Mouse (Mus musculus): ENCODE measurements around the gene Sgpp2. TPM values are rescaled to one million over a fixed set of nuclear protein-coding genes. Genes with fewer than 3 reads are reported as not detected.

The Sgpp2 gene
- total RNA-seq, 1 experiment from 2014 or later, result not detected

DNA sequence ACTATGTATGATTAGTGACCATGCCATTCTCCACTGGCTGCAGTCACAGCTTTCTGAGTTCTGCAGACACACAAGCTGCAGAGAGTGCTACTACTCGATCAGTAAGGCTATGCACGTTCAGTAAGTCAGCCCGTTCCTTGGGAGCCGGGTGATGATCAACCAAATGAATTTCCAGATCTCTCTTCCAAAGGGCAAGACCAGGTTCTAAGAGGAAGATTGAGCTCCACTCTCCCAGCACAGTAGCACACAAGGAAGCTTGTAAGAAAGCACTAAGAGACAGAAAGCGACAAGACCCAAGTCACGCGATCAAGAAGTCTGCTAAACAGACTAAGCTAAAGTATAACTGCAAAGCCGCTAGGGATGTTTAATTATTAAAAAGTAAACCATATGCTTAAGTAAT, 130.6 kb downstream of the Sgpp2 start:
- no peak for ATAC-seq (replicated peaks; ENCODE audit: low read depth, poor library complexity, severe bottlenecking)

DNA sequence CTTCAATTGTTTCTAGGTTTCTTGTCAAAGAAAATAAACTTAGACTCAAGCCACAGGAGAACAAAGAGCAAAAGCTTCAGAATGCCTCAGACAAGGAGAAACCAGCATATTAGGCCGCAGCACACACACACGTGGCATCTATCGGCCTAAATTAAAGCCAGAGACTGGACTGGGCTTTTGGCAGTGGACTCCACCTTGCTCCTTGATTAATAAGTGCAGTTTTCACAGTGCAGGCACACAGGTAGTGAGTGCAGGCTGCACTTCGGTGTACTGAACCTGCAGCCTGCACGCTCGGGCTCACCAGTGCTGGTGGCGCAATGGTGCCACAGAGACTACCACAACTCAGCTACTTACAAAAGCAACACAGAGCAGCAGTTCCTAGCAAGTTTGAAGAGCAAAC, 132.9 kb downstream of the Sgpp2 start:
- no peak for ATAC-seq (replicated peaks; ENCODE audit: low read depth, poor library complexity, severe bottlenecking)

DNA sequence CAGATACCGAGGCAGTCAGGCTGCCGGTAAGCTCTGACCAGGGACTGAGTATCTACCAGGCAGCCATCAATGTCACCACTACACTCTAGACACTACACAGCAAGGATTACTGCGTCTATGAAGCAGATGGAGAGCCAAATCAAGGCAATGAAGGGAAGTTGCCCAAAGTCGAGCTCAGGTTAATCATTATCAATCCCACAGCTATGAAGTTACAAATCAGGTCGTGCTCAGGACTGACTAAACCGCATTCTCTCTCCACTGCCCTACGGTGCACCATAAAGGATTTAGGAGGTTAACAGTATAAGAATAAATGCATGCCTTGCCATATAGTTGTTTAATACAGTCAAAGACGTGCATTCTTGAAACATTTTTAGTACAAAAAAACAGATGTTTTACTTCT, 136.1 kb downstream of the Sgpp2 start:
- ATAC-seq (replicated peaks; ENCODE audit: low read depth, poor library complexity, severe bottlenecking), result no peak

DNA sequence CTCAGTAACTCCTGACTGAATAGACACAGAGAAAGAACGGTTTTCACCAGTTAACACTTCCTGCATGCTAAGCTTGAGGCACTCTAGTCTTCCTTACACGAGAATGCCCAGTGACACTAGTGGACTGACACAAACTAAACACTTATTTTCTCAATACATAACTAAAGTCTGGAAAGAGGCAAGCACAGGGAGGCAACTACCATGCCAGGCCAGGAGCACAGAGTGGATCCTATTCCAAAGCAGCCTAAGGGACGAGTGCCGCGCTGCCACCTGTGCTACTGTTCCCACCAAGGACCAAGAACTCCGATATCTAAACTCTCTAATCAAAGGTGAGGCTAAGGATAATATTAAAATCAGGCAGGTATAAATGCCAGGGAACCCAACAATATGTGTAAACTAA, 136.6 kb downstream of the Sgpp2 start:
- ATAC-seq (replicated peaks; ENCODE audit: low read depth, poor library complexity, severe bottlenecking), result no peak

DNA sequence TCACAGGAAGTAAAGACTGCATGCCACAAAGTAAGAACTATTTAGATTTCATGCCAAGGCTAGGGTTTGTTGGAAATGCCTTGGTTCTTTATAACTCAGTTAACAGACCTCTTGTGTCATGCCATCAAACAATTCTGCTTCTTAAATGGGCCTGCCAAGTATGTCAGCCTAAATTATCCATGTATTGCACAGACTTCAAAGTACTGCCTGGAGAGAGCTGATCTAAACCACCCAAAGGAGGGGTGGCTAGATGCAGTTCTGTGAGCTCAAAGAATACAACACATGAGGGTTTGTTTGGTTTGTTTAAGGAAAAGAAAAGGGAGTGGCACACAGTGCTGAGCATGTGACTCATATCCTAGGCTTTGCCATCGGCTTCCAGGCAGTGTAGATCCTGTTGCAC, 137.9 kb downstream of the Sgpp2 start:
- no peak for ATAC-seq (replicated peaks; ENCODE audit: low read depth, poor library complexity, severe bottlenecking)

DNA sequence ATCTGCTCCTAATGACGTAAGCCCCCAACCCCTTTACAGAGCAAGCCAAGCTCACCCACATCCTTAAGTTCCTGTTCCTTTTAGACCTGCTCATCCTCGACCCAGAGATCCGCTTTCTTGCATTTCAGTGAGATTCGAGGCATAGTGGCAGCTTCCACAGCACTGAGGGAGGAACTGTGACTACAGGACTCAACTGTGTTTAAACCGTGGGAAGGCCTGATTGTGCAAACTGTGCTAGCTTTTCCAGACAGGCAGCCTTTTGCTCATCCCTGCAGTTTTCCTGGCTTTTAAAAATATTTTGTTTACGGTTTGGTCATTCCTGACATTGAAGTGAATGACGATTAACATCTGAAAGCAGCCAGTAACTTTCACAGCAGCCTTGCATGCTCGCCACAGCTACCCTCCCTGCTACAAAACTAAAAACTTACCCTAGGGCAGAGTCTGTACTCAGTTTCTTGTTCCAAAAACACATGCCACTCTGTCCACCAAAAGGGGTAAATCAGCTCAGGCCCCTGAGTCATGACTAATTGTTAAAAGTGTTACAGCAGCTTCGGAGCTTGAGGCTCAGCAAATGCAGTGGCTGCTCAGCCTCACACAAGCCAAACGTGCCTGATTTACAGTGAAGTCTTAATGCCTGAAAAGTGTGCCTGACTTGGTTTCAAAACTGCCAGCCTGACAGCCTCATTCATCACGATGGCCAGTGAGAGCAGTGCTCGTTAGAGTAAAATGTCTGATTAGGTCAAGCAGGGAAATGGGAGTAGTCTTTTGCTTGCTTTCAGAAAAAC, 141.1 kb downstream of the Sgpp2 start:
- ATAC-seq (replicated peaks; ENCODE audit: low read depth, poor library complexity, severe bottlenecking), result no peak

DNA sequence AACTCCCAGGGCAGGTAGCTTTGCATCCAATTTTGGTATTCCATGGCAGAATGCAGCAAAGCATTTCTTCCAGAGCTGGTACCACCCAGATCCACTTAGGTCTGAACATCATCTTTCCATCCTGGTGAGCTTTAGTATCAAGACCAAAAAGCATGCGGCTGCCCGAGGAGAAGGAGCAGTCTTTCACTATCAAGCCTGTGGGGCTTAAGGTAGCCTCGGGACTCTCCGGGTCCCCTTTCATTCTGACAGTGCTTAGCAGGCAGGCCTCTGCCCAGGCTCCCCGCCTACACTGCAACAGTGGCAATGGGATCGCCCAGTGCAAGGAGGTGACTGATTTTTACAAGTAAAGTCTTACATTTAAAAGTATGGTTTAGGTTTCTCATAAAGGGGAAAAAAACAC, 142.4 kb downstream of the Sgpp2 start:
- no peak for ATAC-seq (replicated peaks; ENCODE audit: low read depth, poor library complexity, severe bottlenecking)

DNA sequence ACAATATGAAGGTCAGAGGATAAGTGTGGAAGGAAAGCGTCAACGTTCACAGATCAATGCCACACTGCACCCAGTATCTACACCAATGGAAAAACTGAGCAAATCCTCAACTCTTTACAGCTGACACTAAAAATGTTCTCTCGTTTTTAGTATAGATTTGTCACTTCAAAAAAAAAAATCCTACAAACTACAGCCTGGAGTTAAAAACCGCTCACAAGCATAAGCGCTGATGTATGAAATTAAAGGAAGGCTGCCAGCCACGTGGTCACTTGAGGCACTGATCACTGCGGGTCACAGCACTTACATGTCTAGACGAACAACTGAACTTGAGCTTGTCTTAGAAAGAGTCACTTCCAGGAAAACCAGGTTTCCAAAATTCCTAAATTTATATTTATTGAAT, 143.7 kb downstream of the Sgpp2 start:
- ATAC-seq (replicated peaks; ENCODE audit: low read depth, poor library complexity, severe bottlenecking), result no peak

DNA sequence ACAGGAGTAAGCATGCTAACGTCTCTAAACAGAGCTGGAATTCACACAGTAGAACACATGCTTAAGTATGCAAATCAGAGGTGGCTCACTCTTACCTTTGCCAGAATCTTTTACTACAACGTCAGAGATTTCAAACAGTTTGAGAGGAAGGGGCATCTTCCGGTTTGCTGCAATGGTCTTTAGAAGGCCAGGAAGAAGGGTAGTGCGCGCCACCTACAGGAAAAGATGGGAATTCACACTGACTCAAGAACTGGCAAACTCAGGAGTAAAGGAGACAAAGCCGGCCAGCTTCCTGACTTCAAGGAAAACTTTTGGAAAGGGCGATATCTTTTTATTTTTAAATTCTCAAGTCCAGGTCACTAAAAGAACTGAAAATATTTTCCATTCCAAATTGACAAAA, 144.5 kb downstream of the Sgpp2 start:
- ATAC-seq (replicated peaks; ENCODE audit: low read depth, poor library complexity, severe bottlenecking), result peak; percentile 47; the same call in 1 of the 2 replicates

Other genes with a start within 250 kb of the Sgpp2 start
- not detected in 2 replicates for gene Pax3, start 113.2 kb upstream of the Sgpp2 start, total RNA-seq (2017)
- gene Farsb, start 178.6 kb downstream of the Sgpp2 start, total RNA-seq (2017), result 66.5 and 79.5 TPM in 2 replicates
- gene Mogat1, start 200.6 kb downstream of the Sgpp2 start, total RNA-seq (2017), result not detected in 2 replicates
- not detected in 2 replicates for gene BC035947, start 201.8 kb downstream of the Sgpp2 start, total RNA-seq (2017)

Measured in common myeloid progenitor, adult 5-6 weeks (primary cell).